Mouse (Mus musculus) layer of hippocampus, adult 2 months (tissue): ENCODE measurements around the gene Ces1c. TPM values are rescaled to one million over a fixed set of nuclear protein-coding genes. Genes with fewer than 3 reads are reported as not detected.

ENCODE experiments used
- DNase-seq, 2 experiments: peaks; one replicate each; pipeline ENCODE4 v3.0.0; 2022; ENCODE audit warnings: low spot score in 2 of 2
- H3K27ac ChIP-seq: fragments of 200-600 bp; 2 replicates; pipeline ENCODE4 v1.8.1; 2022
- H3K4me3 ChIP-seq: fragments of 200-600 bp; 2 replicates; pipeline ENCODE4 v1.8.1; 2022; ENCODE audit warnings: mild to moderate bottlenecking
- CTCF ChIP-seq: fragments of 200-600 bp; conservative IDR thresholded peaks from 2 replicates; pipeline ENCODE4 v1.8.1; 2022; ENCODE audit warnings: antibody characterized with exemption, mild to moderate bottlenecking, moderate library complexity
- long read RNA-seq, 2 experiments: library from polyadenylated mRNA; stranded (forward); transcript quantifications; one replicate each; pipeline ENCODE4 v2.0.0; 2021; ENCODE audit warnings: borderline mapping rate in 2 of 2
- total RNA-seq, 2 experiments: library from RNA; stranded (reverse); gene quantifications; 2 replicates each; pipeline ENCODE4 v1.2.3; 2021

Gene Ces1c
- total RNA-seq, result not detected
- long read RNA-seq, experiment 1, result 0 reads
- long read RNA-seq, experiment 2, result 0 reads

- Histone ChIP-seq H3K4me3 (no peak within 1 kb of the TSS), H3K27ac (no peak within 1 kb of the TSS)
- no peak for TF ChIP-seq CTCF
- DNase-seq, result no peak
These were observed at the start of gene Ces1c for GRCm38 (mm10) chr8:93131233-93131980. Ces1c (minus strand) TSS chr8:93131283.

- no peak for TF ChIP-seq CTCF
- Histone ChIP-seq H3K4me3 (no peak overlapping the region), H3K27ac (no peak overlapping the region)
- DNase-seq, result no peak
These were observed 49.6 kb upstream of the Ces1c start for GRCm38 (mm10) chr8:93180581-93181129.

GRCm38 (mm10) chr8:93176593-93176992, 45.5 kb upstream of the Ces1c start:
- no peak overlapping the region for H3K4me3 ChIP-seq
- no peak overlapping the region for H3K27ac ChIP-seq
- no peak for TF ChIP-seq CTCF
- no peak for DNase-seq

GRCm38 (mm10) chr8:93174554-93174953, 43.5 kb upstream of the Ces1c start:
- Histone ChIP-seq H3K4me3 (no peak overlapping the region), H3K27ac (no peak overlapping the region)
- no peak for TF ChIP-seq CTCF
- DNase-seq, result no peak

GRCm38 (mm10) chr8:93171846-93172590, 40.9 kb upstream of the Ces1c start:
- Histone ChIP-seq H3K27ac (no peak overlapping the region), H3K4me3 (no peak overlapping the region)
- DNase-seq, result no peak
- no peak for TF ChIP-seq CTCF

- no peak for DNase-seq
- Histone ChIP-seq H3K27ac (no peak overlapping the region), H3K4me3 (no peak overlapping the region)
- TF ChIP-seq CTCF, result no peak
These were observed 32.3 kb upstream of the Ces1c start for GRCm38 (mm10) chr8:93163363-93163762.

GRCm38 (mm10) chr8:93151401-93151800, 20.3 kb upstream of the Ces1c start:
- Histone ChIP-seq H3K4me3 (no peak overlapping the region), H3K27ac (no peak overlapping the region)
- no peak for DNase-seq
- no peak for TF ChIP-seq CTCF

GRCm38 (mm10) chr8:93147331-93147730, 16.2 kb upstream of the Ces1c start:
- DNase-seq, result no peak
- Histone ChIP-seq H3K4me3 (no peak overlapping the region), H3K27ac (no peak overlapping the region)
- no peak for TF ChIP-seq CTCF

- peak; percentile 34 to 47 for DNase-seq
These were observed 9.6 kb upstream of the Ces1c start for GRCm38 (mm10) chr8:93140696-93141095.

GRCm38 (mm10) chr8:93132196-93132595, 1.1 kb upstream of the Ces1c start:
- Histone ChIP-seq H3K4me3 (no peak overlapping the region), H3K27ac (no peak overlapping the region)
- no peak for DNase-seq
- TF ChIP-seq CTCF, result peak; percentile 51

More at GRCm38 (mm10) chr8:93140696-93141095, 9.6 kb upstream of the Ces1c start:
- no peak overlapping the region for H3K27ac ChIP-seq
- no peak overlapping the region for H3K4me3 ChIP-seq
- peak; percentile 76 for TF ChIP-seq CTCF

- peak; percentile 28 to 36 for DNase-seq
- TF ChIP-seq CTCF, result no peak
- no peak overlapping the region for H3K4me3 ChIP-seq
- no peak overlapping the region for H3K27ac ChIP-seq
These were observed 4.6 kb downstream of the Ces1c start for GRCm38 (mm10) chr8:93126476-93126875.

- TF ChIP-seq CTCF, result no peak
- DNase-seq, result no peak
- no peak overlapping the region for H3K4me3 ChIP-seq
- H3K27ac ChIP-seq, result no peak overlapping the region
These were observed 9.1 kb downstream of the Ces1c start for GRCm38 (mm10) chr8:93122005-93122404.

GRCm38 (mm10) chr8:93095376-93095775, 35.7 kb downstream of the Ces1c start:
- Histone ChIP-seq H3K4me3 (no peak overlapping the region), H3K27ac (no peak overlapping the region)
- DNase-seq, result peak; percentile 6 to 29
- TF ChIP-seq CTCF, result peak; percentile 76
